Mouse (Mus musculus) thymus, adult 2 months (tissue): ENCODE results near the gene Dtx1.

ENCODE experiments used
- CTCF ChIP-seq: fragments of 200-500 bp; IDR thresholded peaks from 2 replicates; pipeline ENCODE4 v1.5.1; 2012; ENCODE audit warnings: mild to moderate bottlenecking, control low read depth, low read length, moderate library complexity, borderline replicate concordance; ENCODE audit not compliant: control insufficient read depth, poor library complexity, insufficient read depth; ENCODE audit errors: extremely low read depth
- POLR2A ChIP-seq: fragments of 200-500 bp; IDR thresholded peaks from 2 replicates; pipeline ENCODE4 v1.6.1; 2012; ENCODE audit warnings: mild to moderate bottlenecking, low read length, control low read depth, moderate library complexity; ENCODE audit not compliant: control insufficient read depth, poor library complexity, insufficient read depth; ENCODE audit errors: extremely low read depth

DNA sequence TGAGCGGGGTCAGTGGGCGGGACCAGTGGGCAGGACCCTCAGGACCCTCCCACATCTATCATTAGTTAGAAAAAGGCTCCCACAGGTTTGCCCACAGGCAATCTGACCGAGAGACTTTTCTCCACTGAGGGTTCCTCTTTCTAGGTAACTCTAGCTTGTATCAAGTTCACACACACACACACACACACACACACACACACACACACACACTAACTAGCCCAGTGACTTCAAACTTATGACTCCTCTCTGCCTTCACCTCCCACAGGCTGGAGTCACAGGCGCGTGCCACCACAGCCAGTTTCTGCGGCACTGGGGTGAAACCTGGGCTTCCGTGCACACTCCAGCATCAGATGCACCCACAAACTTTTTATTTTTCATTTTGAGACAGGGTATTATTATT is 43.0 kb downstream of the Dtx1 start:
- TF ChIP-seq POLR2A (no peak), CTCF (no peak)
